Mouse (Mus musculus): Measurements from ENCODE around the gene Cpvl. TPM values are rescaled to one million over a fixed set of nuclear protein-coding genes. Genes with fewer than 3 reads are reported as not detected.

Cpvl gene
- total RNA-seq, 2 experiments from 2014 or later = not detected

DNA sequence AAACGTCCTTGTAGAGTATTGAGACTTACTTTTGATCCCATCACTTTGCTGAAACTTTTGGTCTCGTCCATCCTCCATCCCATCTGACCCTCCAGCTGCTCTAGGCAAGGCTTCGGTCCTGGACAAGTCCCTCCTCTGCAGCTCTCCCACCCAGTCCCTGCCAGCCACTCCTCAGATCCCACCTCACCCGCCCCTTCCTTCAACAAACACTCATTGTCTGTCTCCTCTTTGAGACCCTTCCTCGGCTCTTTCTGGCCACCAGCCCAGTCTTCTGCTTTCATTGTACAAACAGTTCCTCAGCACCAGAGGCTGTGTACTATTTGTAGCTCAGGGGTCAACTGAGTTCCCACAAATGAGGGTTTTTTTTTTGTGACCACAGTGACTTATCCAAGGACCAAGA, 5.0 kb downstream of the Cpvl start:
- no peak for DNase-seq

DNA sequence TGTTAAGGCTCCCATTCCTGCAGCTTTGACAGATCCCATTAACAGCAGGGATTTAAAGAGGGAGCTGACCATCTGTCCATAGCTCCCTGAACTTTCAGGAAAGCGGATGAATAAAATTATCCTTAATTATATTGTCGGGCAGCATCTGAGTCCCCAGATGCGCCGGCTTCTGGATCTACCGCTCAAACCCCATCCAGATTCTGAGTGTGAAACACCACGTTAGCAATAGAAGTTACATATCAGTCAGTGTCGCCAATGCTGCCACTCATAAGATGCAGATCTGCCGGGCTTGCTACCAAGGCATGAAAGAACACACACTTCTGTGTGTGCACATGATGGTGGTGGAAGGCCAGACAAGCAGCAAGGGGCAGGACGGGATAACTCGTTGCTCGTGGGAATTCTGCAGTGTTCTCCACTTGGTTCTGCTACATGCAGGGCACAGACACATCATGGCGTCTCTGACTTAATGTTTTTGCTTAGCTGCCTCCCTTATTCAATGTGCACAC, 6.2 kb downstream of the Cpvl start:
- DNase-seq = no peak

More for the DNA sequence above, 5.0 kb downstream of the Cpvl start:
- intact Hi-C loops (cut with DNase I) = no loop called here

DNA sequence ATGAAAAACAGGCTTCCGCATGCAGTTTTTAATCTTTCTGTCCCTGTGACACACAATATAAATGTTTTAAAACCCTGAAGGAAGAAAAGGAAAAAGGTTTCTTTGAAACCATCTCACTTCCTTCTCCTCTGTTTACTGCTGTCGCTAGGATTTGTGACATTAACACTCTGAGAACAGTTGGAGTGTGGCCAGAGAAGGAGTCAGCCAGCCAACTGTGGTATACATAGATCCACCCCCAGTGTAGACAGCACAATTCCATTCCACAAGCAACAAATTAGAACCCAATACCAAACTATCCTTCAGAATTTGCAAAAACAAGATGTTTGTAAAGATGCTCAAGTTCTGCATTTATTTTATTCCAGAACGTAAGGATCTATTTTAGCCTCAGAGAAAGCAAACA, 6.7 kb downstream of the Cpvl start:
- DNase-seq = no peak
- intact Hi-C loops (cut with DNase I) = no loop called here

More for the DNA sequence above, 6.2 kb downstream of the Cpvl start:
- intact Hi-C loops (cut with DNase I) = no loop called here

DNA sequence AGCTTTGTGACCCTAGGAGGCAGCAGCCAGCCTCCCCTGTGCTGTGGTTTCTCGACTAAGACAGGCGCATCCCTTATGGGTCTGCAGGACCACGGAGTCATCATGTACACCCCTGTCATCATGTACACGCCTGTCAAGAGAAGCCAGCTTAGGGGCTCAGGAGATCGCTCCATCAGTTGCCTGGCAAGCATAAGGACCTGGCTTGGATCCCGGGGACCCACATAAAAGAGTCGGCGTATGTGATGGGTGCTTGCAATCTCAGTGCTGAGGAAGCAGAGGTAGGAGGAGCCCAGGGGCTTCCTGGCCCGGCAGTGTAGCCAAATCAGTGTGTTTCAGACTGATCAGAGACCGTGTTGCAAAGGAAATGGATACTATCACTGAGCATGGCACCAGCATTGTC, 9.4 kb downstream of the Cpvl start:
- intact Hi-C loops (cut with DNase I) = loop anchor here (5.0 kb wide), 2 partner anchors 63 to 193 kb away; no protein-coding TSS in a partner anchor
- no peak for DNase-seq

DNA sequence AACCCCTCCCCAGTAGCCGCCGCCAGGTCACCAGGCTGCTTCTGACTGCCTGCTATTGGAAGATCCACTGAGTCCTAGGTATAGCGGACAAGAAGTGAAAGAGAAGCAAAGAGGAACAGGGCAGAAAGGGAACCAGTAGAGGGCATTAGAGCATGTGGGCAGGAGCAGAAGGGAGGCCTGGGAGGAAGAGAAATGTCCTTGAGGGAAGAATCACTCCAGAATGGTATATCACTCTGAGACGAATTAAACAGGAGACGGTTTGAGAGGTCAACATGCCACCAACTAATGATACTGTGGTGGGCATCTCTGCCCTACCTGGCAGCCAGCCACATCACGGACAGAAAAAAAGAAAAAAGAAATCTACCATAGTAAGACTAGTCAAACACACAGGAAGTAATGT, 9.9 kb downstream of the Cpvl start:
- DNase-seq = no peak
- intact Hi-C loops (cut with DNase I) = loop anchor here (5.0 kb wide), 2 partner anchors 64 to 194 kb away; no protein-coding TSS in a partner anchor

DNA sequence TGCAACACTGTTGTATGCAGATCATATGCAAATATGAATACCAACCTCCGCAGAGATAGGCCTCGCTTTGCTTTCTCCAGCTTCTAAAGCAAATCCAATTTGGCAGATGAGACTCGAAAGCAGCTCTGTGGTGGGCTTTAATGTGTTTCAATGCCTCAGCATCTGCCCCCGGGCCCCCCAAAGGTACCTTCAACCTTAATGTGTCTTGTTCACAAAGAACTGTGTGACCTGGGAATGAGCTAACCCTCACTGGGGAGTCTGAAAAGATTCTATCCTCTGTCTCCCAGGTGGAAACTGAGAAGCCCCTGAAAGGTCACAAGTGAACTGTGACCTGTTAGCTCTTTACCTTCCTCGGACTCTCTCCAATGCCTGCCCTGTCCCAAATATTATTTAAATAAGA, 11.9 kb downstream of the Cpvl start:
- no peak for DNase-seq
- intact Hi-C loops (cut with DNase I) = loop anchor here (5.0 kb wide), 2 partner anchors 66 to 196 kb away; no protein-coding TSS in a partner anchor

DNA sequence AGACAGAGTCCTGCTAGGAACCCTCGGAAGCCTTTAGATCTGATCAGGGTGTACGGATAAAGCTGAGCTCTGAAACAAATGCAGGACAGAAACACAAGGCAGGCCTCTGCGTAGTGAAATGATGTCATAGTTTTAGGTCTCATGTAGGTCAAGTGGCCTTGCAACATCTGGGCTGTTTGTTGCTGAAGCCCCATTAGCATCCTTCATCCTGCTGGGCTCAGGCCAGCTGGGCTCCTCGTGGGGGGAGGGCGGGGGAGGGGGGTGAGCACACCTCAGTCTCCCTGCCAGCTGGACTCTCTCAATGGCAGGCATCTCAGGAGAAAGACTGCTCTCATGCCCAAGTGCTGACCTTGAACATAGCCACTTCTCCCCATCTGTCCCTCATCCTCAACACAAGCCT, 12.6 kb downstream of the Cpvl start:
- intact Hi-C loops (cut with DNase I) = loop anchor here (5.0 kb wide), 2 partner anchors 66 to 196 kb away; no protein-coding TSS in a partner anchor
- no peak for DNase-seq

DNA sequence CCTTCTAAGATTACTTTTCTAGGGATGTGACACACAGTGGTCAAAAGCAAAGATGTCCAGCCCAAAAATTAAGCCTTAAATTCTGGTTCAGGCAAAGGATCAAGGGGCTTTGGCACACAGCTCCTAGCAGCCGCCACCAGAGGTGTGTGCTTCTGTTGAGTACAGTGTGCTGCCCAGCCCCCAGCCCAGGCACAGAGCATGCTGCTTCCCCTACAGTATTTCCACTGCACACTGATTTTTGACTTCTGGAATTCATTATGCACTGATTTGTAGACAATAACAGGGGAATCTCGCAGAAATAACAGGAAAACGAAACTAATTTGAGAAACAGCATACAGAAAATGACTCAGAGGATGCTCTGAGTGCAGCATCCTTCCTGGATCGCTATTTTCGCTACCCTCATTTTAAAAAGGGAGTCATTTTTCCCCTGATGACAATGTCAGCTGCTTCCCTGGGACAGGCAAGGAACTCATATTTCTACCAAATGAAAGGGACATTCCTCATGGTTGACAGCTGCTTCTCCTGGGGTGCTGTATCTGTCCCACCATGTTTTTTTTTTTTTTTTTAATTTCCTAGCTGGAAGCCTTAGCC, 14.5 kb downstream of the Cpvl start:
- intact Hi-C loops (cut with DNase I) = no loop called here
- no peak for DNase-seq

DNA sequence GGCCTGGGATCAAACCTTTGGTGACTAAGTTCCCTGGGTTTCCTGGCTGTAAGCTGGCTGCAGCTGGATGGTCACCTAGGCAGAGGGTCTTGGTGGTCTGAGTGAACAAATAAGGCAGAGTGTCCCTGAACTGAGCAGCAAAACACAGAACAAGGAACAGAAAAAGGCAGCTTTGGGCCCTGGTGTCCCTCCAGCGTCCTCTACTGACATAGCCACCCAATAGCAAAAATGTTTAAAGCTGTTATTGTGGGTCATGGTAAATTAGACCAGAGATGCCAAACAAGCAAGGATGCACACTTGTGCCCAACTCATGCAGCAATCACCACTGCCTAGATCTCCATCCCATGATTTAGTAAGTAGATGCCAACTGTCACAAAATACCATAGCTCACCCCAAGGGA, 16.5 kb downstream of the Cpvl start:
- DNase-seq = no peak
- intact Hi-C loops (cut with DNase I) = no loop called here

DNA sequence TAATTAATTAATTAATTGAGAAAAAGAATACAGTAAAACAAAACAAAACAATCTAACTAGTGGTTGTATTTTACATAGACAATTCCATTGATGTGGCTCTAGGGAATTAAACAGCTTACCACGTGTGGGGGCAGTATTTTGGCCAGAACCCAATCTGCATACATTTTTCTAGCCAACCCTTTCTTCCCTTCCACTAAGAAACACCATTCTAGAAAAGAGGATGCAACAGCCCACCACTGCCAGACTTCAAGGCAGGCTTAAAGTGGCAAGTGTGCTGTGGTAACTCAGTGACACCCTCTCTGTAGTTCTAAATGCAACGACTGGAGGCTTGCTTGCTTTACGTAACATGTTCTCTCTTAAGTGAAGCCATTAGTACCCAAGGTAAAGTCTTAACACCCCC, 18.6 kb downstream of the Cpvl start:
- intact Hi-C loops (cut with DNase I) = loop anchor here (5.0 kb wide), 3 partner anchors 88 to 267 kb away; no protein-coding TSS in a partner anchor
- no peak for DNase-seq

DNA sequence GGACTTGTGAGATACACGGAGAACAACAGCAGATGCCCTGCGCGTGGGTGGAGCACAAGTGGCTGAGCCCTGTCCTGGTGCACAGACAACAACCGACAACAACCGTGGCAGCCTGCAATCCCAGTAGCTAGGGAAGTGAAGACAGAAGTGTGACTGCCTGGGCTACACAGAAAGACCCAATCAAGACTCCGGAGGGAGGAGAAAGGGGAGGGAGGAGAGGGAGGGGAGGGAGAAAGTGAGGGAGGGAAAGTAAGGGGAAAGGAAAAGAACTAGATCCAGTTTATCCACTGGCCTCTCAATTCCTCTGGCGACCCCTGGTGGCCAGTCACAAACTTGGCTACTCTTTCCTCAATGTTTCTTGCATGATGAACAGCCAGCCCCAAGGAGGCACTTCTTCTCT, 20.1 kb downstream of the Cpvl start:
- intact Hi-C loops (cut with DNase I) = loop anchor here (1.0 to 5.0 kb wide), 4 partner anchors 86 to 269 kb away; no protein-coding TSS in a partner anchor
- peak; percentile 87 to 91 for DNase-seq

DNA sequence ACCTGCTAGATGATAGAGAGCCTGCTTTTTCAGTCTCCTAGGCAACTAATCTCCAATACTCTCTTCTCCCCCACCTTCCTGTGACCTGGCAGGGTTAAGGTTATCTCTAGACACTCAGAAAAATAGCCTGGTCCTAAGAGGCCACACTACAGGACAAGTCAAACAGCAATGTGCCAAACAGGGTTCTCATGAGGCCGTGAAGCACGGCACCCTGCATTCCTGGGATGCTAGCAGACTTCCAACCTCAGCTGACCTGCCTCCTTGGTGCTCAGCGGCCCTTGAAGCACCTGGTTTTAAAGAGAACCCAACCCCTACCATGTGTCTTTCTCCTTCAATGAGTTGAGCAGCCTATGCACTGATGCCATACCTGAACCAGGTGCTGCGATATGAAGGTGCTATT, 22.0 kb downstream of the Cpvl start:
- no peak for DNase-seq
- intact Hi-C loops (cut with DNase I) = loop anchor here (5.0 kb wide), 3 partner anchors 84 to 271 kb away; no protein-coding TSS in a partner anchor

DNA sequence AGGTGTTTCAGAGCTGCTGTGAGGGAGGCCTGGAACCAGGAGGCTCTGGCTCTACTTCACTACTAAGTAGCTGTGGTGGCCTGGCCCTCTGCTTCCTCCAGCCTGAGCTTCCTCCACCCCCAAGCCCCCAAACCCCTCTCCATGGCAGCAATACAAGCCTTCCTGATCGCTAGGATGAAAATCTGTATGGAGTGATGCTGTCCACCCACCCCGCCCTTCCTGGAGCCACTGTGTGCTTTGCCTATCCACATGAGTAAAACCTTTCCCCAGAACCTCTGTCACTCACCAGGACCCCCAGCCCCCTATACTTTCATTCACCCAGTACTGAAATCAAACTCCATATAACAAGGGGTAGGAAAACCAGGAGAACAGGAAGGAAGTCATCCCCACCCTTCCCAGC, 22.6 kb downstream of the Cpvl start:
- intact Hi-C loops (cut with DNase I) = loop anchor here (5.0 kb wide), 3 partner anchors 84 to 271 kb away; no protein-coding TSS in a partner anchor
- DNase-seq = no peak

DNA sequence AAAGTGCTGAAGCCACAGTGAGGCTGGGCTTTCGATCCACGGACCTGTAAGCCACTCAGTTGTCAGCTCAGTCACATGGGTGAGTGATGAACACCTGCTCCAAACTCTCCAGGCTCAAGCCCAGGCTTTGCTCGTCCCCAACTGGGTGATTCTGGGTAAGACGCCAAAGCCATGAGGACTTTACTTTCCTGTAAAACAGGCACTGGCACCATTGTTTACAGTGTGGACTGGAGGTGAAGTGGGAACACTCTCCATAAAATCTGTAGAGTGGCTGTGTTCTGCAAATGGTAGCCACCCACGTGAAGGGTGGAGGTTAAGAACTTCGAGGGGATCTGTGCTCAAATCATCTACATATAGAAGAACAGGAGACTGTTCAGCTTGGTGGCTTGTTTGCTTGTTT, 23.2 kb downstream of the Cpvl start:
- no peak for DNase-seq
- intact Hi-C loops (cut with DNase I) = loop anchor here (5.0 kb wide), 3 partner anchors 83 to 272 kb away; no protein-coding TSS in a partner anchor

DNA sequence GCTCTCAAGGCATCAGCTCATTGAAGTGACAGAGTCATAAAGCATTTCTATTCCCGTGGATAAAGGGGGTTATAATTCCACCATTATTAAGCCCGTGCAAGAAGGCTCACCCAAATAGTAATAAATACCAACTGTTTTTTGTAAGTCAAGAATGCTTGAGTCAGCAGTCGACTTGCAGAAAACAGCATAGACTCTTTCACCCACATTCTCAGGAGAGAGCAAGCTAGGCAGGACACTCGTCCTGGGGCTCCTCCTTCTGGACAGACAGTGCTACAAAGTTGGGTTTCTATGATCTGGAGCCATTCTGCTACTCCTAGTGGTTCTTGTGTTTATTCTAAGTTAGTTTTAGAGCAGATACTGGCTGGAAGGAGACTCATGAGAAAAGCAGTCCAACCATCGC, 24.4 kb downstream of the Cpvl start:
- peak; percentile 66 to 71 for DNase-seq
- intact Hi-C loops (cut with DNase I) = loop anchor here (5.0 kb wide), 1 partner anchor 47 kb away; no protein-coding TSS in a partner anchor

DNA sequence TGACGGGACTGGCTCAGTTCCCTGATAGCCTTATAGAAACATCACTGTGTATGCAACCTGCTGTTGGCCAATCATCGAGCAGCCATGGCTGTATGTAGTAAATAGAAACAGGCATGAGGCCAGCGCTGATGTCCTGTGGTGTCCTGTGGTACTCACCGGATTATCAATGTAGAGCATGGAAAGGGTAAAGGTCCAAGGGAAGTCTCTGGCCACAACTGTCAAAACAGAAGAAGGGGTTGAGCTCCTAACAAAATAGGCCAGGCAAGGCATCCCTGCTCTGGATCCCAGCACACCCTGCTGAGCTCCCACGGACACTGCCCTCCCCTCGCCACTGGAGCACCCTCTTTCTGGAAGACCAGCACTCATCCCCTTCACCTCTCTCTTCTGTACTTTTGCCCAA, 25.1 kb downstream of the Cpvl start:
- intact Hi-C loops (cut with DNase I) = loop anchor here (5.0 kb wide), 1 partner anchor 46 kb away; no protein-coding TSS in a partner anchor
- no peak for DNase-seq

DNA sequence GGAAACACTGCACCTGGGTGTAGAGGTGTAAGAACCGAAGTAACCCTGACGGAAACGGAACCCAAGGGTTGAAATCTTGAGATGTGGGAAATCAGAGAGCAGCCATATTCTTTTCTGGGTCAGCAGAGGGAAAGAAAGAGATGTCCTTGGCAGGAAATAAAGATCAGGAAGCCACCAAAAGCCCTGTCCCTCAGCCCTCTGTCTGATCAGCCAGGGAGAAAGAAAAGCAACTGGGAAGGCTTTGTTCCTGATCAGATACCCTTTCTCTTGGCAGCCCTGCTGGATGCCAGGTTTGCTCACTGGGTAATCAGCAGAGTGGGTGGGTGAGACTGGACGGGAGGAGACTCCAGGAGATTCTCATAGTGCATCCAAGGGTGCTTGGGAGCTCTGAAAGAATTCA, 27.1 kb downstream of the Cpvl start:
- no peak for DNase-seq
- intact Hi-C loops (cut with DNase I) = loop anchor here (2.0 to 5.0 kb wide), 2 partner anchors 44 to 133 kb away; no protein-coding TSS in a partner anchor

DNA sequence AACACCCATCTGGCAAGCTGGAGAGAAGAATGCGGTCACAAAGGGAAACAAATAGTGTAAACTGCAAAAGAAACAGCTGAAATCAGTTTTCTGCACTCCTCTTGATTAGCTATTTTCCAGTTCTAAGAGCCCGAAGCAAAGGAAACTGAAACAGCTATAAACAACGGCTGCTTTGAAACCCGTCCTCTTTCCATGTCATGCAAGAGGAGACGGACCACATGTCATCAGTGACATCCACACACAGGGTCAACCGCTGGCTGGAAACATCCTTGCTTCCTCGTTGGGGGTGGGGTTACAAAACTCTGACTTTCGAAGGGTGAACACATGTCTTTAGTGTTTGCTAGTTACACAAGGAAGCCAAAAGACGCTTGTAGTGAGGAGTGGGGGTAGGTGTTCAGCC, 27.6 kb downstream of the Cpvl start:
- peak in 1 of 2 experiments; percentile 45 for DNase-seq
- intact Hi-C loops (cut with DNase I) = loop anchor here (2.0 to 5.0 kb wide), 2 partner anchors 44 to 132 kb away; no protein-coding TSS in a partner anchor

DNA sequence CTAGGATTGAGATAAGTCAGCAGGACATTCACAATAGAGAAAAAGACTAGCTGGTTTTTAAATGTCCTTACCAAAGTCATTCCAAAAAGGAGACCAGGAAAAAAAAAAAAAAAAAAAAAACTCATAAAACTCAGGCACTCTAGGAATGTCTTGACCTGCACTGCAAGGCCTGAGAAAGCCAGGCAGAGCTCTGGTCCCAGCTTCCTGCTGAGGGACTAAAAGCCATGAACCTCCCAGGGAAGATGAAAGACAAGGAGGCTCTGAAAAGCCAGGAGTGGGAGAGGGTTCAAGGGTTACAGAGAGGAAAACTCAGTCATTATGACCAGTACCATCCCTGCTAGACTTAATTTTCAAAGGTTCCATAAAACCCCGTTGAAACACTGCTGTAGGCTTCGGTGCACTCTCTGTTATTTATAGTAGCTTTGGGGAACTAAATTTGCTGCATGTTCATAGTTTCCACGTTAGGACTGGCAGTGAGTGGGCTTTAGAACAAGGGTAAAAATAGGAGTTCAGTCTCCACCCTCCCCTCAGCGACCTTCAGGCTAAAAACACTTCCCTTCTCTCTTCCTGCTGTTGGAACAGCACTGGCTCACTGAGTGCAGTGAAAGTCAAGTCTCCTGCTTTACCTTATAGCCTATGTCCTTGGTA, 30.0 kb downstream of the Cpvl start:
- intact Hi-C loops (cut with DNase I) = no loop called here
- no peak for DNase-seq

DNA sequence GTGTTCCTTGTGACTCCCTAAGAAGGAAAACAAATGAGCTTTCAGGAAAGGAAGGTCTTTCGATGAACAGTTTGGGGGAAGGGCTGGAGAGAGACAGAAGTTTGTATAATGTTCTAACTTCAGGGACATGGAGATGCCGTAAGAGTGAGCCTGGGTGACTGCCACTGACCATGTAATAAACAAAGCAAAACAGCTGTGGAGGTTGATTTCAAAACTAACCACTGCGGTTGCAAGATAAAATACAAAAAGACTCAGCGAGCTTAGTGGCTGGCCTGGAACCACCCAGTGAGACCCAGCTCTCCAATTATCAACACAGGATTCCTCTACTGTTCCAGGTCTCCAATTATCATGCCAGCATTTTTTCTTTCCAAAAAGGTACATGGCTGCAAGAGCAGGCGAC, 33.6 kb downstream of the Cpvl start:
- intact Hi-C loops (cut with DNase I) = no loop called here
- peak in 1 of 2 experiments; percentile 23 for DNase-seq

DNA sequence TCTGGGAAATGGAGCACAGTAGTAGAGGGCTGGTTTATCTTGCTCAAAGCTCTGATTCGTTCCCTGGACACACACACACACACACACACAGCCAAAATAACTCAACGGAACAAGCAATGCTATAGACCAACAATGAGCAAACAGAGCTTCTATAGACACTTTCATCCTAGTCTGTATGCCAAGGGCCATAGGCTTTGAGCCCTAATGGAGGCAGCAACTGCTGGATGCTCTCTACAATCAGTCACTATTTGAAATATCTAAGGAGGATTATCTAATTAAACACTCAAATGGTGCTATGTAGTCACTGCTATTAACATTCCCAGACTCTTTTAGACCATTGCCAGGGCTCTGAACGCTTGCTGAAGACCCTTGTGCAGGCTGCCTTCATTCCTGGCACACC, 34.1 kb downstream of the Cpvl start:
- no peak for DNase-seq
- intact Hi-C loops (cut with DNase I) = no loop called here
